Mouse (Mus musculus) layer of hippocampus, postnatal 36 days (tissue): Measurements from ENCODE around the gene Stk16. TPM values are rescaled to one million over a fixed set of nuclear protein-coding genes. Genes with fewer than 3 reads are reported as not detected.
"Not testable (repeated sequence)": the region's sequence is repeated elsewhere in the genome, so short reads cannot be mapped to it uniquely, and the experiment has no call there.

ENCODE experiments used
- DNase-seq, 2 experiments: peaks; one replicate each; pipeline ENCODE4 v3.0.0; 2022
- total RNA-seq, 2 experiments: library from RNA; stranded (reverse); gene quantifications; 2 replicates each; pipeline ENCODE4 v1.2.3; 2021

The Stk16 gene
- total RNA-seq, 2 experiments from 2014 or later, result 88.0 to 89.0 TPM

- DNase-seq, result no peak
Measured at GRCm38 (mm10) chr1:75213096-75213495, 2.5 kb downstream of the Stk16 start.

- peak in 1 of 2 experiments; percentile 5 for DNase-seq
Measured at GRCm38 (mm10) chr1:75214442-75214841, 3.8 kb downstream of the Stk16 start.

- peak; percentile 65 to 69 for DNase-seq
Measured at GRCm38 (mm10) chr1:75214886-75215285, 4.2 kb downstream of the Stk16 start.

- peak in 1 of 2 experiments; percentile 9 for DNase-seq
Measured at GRCm38 (mm10) chr1:75215785-75216184, 5.1 kb downstream of the Stk16 start.

GRCm38 (mm10) chr1:75216797-75217585, 6.4 kb downstream of the Stk16 start:
- peak in 1 of 2 experiments; percentile 9 for DNase-seq

- DNase-seq, result peak in 1 of 2 experiments; percentile 45
Measured at GRCm38 (mm10) chr1:75217893-75218226, 7.2 kb downstream of the Stk16 start.

GRCm38 (mm10) chr1:75218227-75219001, 7.8 kb downstream of the Stk16 start:
- peak; percentile 55 to 61 for DNase-seq

GRCm38 (mm10) chr1:75219078-75219477, 8.4 kb downstream of the Stk16 start:
- DNase-seq, result peak; percentile 90 to 91

GRCm38 (mm10) chr1:75219531-75219930, 8.9 kb downstream of the Stk16 start, which contains the start of gene Tuba4a:
TSS of gene Tuba4a (minus strand) at chr1:75219865.
- no peak for DNase-seq

GRCm38 (mm10) chr1:75221538-75221937, 10.9 kb downstream of the Stk16 start:
- DNase-seq, result no peak

- no peak for DNase-seq
Measured at GRCm38 (mm10) chr1:75222926-75223325, 12.3 kb downstream of the Stk16 start.

- DNase-seq, result no peak
Measured at GRCm38 (mm10) chr1:75223532-75223931, 12.9 kb downstream of the Stk16 start.

GRCm38 (mm10) chr1:75225473-75225872, 14.8 kb downstream of the Stk16 start:
- no peak for DNase-seq

GRCm38 (mm10) chr1:75226138-75226537, 15.5 kb downstream of the Stk16 start:
- no peak for DNase-seq

- DNase-seq, result no peak
Measured at GRCm38 (mm10) chr1:75227653-75228052, 17.0 kb downstream of the Stk16 start.

- no peak for DNase-seq
Measured at GRCm38 (mm10) chr1:75229158-75229557, 18.5 kb downstream of the Stk16 start.

- DNase-seq, result no peak
Measured at GRCm38 (mm10) chr1:75230335-75230994, 19.8 kb downstream of the Stk16 start.

GRCm38 (mm10) chr1:75231224-75231623, 20.6 kb downstream of the Stk16 start:
- DNase-seq, result no peak

GRCm38 (mm10) chr1:75231664-75232152, 21.1 kb downstream of the Stk16 start, which contains the start of gene A630095N17Rik:
TSS of gene A630095N17Rik (minus strand) at chr1:75232102.
- no peak for DNase-seq

GRCm38 (mm10) chr1:75232489-75232888, 21.9 kb downstream of the Stk16 start:
- DNase-seq, result not testable (repeated sequence)

GRCm38 (mm10) chr1:75234606-75235005, 24.0 kb downstream of the Stk16 start:
- peak in 1 of 2 experiments; percentile 71 for DNase-seq
